Mouse (Mus musculus) adrenal gland, adult 8-10 months (tissue): ENCODE measurements around the gene Rpl22. TPM values are rescaled to one million over a fixed set of nuclear protein-coding genes. Genes with fewer than 3 reads are reported as not detected.

Experiments
- DNase-seq: peaks from one replicate; pipeline ENCODE4 v3.0.0; 2022
- total RNA-seq, 4 experiments: library from RNA; stranded (reverse); gene quantifications; 2 replicates each; pipeline ENCODE4 v1.2.4; 2022

The Rpl22 gene
- 100 to 1,000 TPM; 415 to 500 (median 453) TPM for total RNA-seq

DNA sequence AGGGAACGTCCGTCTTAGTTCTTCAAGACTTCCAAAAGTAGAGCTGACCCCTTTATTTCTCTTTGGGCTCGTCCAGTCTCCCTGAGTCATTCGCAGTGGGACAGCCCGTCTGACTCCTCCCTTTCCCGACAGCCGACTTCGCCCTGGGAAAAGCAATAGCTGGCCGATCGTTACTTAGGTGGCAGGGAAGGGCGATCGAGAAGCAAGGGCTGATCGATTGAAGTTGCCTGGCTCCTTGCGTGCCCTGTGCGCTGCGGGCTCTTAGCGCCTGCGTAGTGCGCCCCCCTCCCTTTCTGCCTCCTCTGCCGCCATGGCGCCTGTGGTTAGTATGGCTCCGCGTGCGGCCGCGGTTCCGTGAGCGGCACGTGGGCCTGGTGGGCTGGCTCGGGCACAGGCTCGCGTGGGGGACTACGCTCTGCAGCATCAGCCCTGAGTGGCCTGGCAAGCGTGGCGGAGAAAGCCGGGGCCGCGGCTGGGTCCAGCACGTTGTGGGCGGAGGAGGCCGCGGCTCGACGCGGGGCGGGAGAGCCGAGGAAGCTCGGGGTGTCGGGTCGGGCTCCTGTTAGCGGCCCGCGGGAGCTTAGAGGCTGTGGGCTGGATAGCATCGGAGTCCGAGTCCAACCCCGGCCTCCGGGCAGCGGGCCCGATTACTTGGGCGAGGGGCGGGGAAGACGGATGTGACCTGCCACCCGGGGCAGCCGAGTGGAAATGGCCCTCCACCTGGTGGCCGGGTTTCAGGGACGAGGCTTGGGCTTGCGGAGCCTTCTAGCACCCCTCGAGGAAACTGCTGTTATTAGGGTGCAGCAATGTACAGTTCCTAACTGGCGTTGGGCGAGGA, at the start of gene Rpl22:
Gene Rpl22 (plus strand): TSS at position 169 of the 838 bp plus-strand sequence.
- peak; percentile 94 for DNase-seq

DNA sequence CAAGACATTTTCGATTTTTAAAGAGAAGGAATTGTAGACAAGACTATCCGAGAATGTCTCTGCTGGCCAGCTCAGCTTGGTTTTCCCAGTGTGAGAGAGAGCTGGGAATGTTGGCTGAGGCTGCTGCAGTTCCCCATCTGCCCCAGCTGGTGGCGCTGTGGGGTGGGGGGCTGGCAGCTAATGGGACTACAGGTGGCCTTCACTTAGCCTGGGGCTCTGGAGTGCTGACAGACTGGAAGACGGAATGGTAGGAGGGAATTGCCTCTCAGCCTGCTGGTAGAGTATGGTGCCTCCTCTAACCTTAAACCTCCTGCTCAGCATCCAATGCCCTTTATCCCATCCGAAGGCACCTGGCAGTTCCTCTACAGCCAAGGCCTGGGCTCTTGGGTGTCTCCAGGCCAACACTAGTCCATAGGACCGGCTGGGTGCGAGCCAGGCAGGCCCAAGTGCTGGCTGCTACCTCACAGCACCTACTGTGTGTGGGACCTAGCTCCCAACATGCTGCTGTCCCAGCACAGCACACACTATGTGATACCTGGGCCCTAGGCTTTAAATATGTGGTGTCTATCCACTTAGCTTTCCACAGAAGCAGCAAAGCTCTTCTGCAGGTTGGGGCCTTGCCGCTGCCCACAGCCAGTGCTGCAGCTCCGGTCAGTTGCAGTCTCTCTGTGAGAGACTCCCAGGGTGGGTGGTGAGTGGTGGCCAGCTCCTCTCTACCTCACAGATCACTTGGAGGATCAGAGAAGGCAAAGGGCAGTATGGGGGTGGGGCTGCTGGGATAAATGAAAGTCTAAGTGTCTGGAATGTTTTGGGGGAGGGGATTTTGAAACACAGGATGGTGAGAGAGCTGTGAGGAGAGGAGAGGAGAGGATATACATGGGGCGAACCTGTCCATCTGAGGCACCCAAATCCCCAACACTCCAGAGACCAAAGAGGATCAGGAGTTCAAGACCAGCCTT, 48.9 kb upstream of the Rpl22 start:
- DNase-seq = no peak

DNA sequence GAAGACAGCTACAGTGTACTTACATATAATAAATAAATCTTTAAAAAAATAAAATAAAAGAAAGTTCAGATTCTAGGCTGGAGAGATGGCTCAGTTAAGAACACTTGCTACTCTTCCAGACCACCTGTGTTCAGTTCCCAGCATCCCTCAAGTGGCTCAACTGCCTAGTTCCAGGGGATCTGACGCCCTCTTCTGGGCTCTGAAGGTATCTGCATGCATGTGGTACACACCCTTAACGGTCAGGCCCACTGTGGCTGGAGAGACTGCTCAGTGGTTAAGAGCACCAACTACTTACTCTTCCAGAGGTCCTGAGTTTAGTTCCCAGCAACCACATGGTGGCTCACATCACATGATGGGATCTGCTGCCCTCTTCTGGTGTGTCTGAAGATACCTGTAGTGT, 47.6 kb upstream of the Rpl22 start:
- DNase-seq = no peak

DNA sequence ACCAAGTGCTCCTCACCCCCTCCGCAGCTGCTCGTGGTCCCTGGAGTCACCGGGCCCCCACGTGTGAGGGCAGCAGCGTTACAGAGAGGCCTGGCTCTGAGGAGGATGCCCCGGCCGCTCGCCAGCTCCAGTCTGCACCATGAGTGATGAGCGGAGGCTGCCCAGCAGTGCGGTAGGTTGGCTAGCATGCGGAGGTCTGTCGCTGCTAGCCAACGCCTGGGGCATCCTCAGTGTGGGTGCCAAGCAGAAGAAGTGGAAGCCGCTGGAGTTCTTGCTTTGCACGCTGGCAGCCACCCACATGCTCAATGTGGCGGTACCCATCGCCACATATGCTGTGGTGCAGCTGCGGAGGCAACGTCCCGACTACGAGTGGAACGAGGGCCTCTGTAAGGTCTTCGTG, 46.6 kb upstream of the Rpl22 start:
- no peak for DNase-seq

- DNase-seq = no peak
Observed at GRCm38 (mm10) chr4:152281601-152282000, 43.9 kb upstream of the Rpl22 start.

DNA sequence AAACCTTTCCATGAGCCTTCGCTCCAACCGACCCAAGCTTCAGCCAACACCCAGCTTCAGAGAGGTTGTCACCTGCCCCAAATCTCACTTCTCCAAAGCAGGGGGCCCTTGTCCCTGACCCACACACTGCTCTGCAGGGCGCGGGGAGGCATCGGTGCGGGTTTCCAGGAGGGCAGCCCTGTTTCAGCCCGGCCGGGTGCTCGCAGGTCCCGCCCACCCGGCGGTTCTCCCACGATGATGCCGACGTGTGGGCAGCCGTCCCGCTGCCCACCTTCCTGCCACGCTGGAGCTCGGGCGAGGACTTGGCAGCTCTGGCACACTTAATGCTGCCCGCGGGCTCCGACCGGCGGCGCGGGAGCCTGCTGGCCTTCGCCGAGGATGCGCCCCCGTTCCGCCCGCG, 42.8 kb upstream of the Rpl22 start:
- DNase-seq = no peak

- DNase-seq = peak; percentile 63
Observed at GRCm38 (mm10) chr4:152283186-152283950, 42.2 kb upstream of the Rpl22 start.

DNA sequence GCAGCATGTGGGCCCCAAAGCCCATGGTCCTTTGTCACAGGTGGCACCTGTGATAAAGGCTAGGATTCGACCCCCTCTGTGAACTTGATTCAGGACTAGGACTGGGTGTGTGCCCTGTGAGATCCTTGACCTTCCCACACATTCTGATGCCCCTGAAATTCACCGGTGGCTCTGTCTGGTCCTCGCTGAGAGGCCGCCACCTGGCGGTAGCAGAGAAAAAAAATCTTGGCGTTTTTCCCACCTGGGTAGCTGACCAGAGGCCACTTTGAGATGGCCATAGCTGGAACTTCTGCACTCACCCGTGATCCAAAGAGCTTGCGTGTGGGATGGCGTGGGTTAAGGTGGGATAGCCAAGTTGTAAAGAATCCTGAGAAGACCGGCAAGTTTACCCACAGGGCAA, 40.0 kb upstream of the Rpl22 start:
- DNase-seq = no peak

DNA sequence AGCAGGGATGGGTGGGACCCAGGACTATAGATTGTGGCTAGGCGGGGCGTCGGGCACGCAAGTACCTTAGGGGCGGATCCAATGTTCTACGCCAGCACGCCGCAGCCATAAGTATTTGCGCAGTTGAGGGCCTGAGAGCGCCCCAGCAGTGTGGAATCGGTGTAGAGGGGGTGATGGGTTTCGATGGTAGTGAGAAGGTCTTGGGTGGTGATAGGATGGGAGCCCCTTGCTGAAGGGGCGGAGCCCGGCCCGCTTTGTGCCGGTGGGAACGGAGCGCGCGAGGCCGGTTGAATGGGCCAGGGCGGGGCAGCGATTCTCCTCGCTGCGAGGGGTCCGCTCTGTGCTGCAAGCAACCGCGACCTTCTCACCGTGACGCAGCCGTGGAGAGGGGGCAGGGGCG, 39.4 kb upstream of the Rpl22 start:
- DNase-seq = no peak

DNA sequence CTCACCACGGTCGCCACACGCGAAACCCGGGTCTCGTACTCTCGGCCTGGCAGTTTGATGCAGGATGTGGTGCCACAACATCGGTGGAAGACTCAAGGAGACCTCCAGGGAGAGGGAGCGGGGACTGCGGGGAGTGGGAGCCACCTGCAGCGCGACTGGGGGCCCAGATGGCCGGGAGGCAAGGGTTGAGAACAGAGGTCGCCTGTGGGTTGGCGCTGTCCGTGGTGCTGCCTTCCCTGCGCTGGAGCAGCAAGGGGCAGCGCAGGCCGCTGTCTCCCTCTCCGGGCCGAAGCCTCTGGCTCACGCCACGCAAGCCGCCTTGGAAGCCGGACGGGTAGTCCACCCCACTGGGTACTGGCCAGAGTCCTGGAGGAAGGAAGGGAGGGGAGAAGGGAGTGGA, 38.7 kb upstream of the Rpl22 start:
- DNase-seq = no peak

DNA sequence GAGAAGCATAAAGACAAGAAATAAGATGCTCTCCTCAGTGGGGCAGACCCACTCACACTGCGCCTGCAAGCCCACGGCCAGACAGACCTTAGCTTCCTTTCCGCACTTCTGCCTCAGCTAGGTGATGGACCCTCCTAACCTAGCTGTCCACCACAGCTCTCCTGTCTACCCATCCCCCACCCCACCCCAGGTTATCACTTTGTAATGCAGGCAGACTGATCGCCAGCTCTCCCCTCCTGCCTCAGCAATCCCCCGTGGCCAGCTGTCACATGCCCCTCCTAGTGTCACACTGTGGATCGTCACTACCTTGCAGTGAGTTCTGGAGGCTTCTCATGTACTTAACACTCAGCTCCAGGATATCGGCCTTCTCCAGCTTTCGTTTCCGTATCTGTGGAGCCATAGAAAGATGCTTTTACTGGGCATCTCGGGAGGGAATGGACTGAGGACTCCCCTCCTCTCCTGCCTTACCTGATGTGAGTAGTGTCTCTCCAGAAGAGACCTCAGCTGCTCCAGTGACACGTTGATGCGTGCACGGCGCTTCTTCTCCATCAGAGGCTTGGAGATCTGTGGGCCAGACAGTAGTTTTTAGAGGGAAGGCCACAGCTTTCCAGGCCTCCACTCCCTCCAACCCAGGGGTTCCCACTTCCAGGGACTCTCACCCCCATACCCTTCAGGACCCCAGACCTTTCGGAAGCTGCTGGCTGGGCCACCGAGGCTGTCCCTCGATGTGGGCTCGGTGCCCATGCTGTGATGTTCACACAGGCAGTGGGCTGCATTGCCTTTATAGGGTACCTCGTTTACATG, 38.0 kb upstream of the Rpl22 start:
- no peak for DNase-seq

DNA sequence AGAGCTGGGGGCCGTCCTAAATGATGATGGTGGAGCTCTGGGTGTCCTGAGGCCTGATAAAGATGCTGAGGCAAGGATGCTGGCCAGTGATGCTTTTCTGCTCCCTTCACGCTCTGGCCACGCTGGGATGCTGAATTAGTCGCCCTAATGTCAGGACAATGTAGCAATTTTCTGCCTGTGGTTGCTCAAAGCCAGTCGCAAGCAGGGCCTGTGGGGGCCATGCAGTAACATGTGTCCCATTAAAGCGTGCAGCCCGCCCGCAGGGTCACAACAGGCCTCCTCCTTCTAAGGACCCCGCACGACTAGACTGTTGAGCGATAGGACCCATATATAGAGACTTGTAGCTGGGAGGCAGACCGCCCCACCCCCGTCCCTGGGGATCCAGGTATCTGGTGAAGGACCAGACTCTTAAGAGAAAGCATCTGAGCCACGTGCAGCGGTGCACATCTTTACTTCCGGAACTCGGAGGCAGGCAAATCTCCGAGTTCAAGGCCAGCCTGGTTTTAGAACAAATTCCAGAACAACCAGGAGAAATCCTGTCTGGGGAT, 37.1 kb upstream of the Rpl22 start:
- DNase-seq = no peak

DNA sequence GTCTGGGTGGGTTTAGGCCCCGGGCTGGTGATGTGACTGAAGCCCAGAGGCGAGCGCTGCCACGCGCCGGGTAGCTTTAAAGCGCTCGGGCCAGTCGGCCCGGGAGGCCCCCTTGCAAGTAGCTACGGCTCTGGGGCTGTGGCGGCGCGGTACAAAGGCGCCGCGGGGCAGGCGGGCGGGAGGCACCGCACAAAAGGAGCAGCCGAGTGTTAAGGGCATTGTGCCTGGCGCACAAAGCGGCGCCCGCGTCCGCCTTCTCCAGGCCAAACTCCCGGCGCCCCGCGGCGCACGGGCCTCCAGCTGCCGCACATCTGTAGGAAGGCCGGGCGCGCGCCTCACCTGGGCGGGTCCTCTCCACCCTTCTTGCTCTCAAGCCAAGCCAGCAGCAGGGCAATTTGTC, 35.2 kb upstream of the Rpl22 start:
- no peak for DNase-seq

- DNase-seq = no peak
Observed at GRCm38 (mm10) chr4:152290991-152291390, 34.6 kb upstream of the Rpl22 start.

DNA sequence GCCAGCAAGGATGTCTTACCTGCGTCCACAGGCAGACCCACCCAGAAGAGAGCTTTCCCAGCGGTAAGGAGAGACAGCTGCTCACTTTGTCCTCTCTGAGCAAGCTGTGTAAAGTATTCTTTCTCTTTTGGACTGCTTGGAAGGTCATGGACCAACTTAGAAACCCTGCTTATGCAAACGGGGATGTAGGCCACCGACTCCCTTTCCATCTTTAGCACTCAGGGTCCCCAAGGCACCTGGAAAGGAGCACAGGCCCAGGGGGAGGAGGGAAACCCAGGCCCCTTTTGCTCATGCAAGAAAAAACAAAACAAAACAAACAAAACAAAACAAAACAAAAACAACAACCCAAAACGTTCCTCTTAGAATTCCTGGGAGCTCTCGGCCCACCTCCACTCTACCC, 34.0 kb upstream of the Rpl22 start, which contains the start of gene Hes3:
Gene Hes3 (minus strand): TSS at position 101 of the 400 bp plus-strand sequence.
- no peak for DNase-seq

DNA sequence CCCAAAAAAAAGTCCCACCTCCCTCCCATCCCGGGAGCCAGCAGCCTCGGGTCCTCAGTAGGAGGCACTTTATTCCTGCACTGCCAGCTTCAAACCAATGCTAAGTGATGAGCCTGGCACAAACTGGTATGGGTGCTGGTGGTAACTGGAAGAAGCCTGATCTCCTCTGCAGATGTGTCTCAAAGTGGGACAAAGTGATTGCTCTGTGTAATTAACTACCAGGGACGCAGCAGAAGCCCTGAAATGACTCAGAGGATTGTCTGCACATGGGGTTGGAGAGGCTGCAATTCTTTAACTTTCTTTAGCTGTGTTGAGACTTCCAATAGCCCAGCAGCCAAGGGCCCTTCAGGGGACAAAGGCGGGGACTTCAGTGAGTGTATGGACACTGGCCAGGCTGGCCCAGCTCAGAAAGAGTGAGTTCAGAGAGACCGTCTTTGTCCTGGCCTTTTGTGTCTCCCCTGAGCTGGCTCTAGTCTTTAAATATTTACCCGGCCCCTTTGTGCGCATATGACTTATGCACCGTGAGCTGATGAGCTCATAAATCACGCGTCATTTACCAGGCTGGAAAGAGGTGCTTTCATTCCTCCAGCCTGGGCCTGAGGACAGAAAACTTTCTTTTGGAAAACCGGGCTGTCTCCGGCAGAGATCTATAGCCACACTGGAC, 33.3 kb upstream of the Rpl22 start:
- no peak for DNase-seq

DNA sequence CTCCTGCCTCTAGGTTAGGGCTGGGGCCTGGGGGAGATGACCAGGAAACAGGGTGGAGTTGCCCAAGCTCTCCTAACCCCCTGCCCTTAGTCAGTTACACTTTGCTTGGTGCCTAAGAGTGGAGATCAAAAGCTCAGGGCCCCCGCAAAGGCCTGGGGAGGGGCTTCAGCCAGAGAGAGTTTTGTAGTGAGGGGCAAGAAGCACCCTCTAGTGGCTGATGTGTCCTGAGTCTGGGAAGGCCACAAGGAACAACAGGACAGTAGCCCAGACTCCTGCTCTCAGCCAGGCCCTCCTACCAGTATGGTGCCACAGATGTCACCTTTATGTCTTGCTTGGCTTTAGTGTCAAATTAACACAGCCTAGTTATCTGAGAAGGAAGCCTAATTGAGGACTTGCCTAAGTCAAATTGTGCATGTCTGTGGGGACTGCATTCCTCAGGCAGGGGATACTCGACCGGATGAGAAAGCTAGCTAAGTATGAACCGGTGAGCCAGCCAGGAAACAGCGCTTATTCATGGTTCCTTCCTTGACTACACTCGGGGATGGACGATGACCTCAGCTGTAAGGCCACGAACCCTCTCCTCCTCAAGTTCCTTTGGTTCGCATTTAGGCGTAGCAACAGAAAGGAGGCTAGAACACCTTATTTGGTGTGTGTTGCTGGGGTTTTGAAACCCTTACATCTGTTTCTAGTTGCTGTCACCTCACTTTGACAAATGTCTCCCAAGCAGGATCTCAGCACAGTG, 31.2 kb upstream of the Rpl22 start:
- no peak for DNase-seq

- no peak for DNase-seq
Observed at GRCm38 (mm10) chr4:152295916-152296315, 29.6 kb upstream of the Rpl22 start.

DNA sequence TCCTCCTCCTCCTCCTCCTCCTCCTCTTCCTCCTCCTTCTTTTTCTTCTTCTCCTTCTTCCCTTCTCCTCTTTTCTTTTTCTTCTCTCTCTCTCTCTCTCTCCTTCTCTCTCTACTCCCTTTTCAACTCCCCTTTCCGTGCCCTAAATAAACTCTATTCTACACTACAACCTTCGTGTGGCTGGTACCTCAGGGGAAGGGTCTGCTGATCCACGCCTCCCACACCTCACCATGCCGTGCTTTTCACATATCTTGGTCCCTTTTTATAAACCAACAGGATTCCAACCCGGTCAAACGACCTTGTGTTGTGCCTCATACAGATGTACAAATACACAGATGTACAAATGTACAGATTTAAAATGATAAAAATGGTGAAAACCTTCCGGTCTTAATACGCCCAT, 29.2 kb upstream of the Rpl22 start:
- DNase-seq = no peak
